Mouse (Mus musculus) left cerebral cortex, adult 9 months (tissue): ENCODE measurements around the gene Btbd35f6.
"Not testable (repeated sequence)": the region's sequence is repeated elsewhere in the genome, so short reads cannot be mapped to it uniquely, and the experiment has no call there.

ENCODE experiments used
- DNase-seq, 2 experiments: peaks; one replicate each; pipeline ENCODE4 v3.0.0; 2022; ENCODE audit warnings: low spot score in 2 of 2

Btbd35f6 gene

DNA sequence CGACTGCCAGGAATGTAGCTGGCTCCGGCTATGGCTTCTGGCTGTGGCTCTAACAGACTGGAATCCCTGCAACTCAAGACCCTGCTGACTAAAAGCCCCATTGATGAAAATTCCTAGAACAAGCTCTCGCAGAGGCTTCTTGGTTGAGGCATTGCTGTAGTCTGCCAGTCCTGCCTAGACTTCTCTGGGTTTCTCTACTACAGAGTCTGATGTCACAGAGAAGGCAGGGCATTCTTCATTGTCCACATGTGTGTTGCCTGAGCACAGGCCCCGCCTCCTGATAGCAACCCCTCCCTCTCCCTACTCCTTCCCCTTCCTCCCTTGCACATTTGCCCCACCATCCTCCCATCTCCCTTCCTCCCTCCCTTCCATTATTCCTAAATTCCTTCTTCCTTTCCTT, at the start of gene Btbd35f6:
Gene Btbd35f6, minus strand, starts transcription at position 101 of the 400 bp plus-strand sequence.
- not testable (repeated sequence) for DNase-seq

DNA sequence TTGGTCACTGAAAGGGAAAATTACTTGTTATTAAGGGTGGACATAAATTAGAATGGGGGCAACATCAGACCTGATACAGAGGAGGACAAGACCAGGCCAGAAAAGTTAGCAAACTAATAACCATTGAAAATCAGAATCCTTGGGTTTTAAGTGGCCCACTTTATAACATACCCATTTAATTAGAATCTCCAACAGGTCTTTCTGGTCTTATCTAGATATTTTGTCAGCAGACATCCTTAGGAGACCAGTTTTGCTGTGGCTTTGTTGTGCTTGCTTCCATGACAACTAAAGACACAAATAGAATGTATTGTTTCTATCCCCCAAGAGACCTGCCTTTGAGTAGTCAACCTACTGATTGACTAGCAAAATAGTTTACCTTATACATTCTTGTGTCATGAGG, 30.4 kb upstream of the Btbd35f6 start, which contains the start of gene Gm21870:
Gene Gm21870, minus strand, starts transcription at position 101 of the 400 bp plus-strand sequence.
- not testable (repeated sequence) for DNase-seq

DNA sequence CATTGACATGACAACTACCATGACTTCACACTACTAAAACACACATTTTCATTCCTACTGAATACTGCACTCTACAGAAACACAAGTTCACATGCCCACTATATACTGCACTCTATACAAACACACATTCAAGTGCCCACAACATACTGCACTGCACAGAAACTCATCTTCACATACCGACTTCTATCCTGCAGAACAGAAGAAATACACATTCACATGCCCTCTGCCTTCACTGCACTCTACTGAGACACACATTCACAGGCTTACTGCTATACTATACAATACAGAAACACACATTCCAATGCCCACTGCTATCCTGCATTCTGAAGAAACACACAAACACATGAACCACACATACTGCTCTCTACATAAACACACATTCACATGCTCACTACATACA, 26.1 kb downstream of the Btbd35f6 start:
- not testable (repeated sequence) for DNase-seq

DNA sequence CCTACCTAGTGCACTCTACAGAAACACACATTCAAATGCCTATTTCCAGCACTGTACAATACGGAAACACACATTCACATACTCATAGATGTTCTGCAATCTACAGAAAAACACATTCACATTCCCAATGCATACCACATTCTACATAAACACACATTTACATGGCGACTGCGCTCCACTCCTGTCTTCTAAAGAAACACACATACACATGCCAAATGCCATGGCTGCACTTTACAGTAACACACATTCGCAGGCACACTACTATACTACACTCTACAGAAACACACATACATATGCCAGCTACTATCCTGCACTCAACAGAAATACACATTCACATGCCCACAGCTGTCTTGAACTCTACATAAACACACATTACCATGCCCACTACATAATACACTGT, 28.1 kb downstream of the Btbd35f6 start:
- not testable (repeated sequence) for DNase-seq

DNA sequence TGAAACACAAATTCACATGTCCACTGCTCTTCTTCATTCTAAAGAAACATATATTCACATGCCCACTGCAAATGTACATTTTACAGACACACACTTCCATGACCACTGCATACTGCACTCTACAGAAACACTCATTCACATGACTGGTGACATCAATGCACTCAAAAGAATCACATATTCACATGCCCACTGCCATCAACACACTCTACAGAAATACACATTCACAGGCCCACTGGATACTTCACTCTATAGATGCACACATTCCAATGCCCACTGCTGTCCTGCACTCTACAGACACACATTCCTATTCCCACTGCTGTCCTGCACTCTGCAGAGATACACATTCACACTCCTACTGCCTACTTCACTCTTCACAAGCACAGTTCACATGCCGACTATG, 30.0 kb downstream of the Btbd35f6 start:
- DNase-seq: not testable (repeated sequence)

DNA sequence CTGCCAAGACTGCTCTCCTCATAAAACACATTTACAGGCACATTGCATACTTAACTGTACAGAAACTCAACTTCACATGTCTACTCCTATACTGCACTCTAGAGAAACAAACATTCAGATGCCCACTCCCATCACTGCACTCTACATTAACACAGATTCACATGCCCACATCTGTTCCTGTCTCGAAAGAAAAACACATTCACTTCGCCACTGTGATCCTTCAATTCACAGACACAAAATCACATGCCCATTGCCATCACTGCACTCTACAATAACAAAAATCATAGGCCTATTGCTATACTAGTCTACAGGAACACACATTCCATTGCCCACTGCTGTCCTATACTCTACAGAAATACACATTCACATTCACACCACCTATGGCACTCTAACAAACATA, 30.9 kb downstream of the Btbd35f6 start:
- DNase-seq: not testable (repeated sequence)
